Mouse (Mus musculus): ENCODE results near the gene Tmem145.
A peak's percentile ranks its signal among the peaks of the same experiment; 100 is the strongest.
"Not testable (repeated sequence)": the region's sequence is repeated elsewhere in the genome, so short reads cannot be mapped to it uniquely, and the experiment has no call there.

Gene Tmem145

DNA sequence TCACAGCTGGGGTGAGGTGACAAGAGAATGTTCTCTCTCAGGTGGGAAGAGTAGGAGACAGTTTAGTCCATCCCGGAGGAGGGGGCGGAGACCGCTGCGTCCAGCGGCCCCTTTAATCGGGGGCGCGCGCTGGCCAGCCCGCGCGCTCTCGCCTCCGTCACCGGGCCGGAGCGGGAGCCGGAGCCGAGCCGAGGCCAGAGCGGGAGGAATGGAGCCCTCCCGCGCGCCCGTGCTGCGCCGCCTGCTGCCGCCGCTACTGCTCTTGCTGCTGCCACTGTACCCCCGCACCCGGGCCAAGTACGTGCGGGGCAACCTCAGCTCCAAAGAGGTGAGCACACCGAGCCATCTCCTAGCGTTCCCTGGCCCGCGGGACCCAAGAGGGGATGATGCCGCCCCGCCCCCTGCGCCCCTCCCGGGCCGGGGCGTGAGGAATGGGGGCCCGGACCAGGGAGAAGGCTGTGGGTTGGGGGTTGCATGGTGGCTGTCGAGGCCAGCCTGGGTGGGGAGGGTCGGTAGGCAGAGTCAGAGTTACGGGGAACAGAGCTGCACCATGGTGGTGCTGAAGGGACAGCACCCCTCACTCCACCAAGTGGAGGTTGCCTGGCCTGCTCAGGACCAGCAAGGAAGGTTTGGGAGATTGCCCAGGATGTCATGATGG is at the start of gene Tmem145:
Tmem145 (plus strand) TSS at position 151 of the 658 bp plus-strand sequence.
- DNase-seq: peak; percentile 49

GRCm38 (mm10) chr7:25261896-25262295 is 44.0 kb upstream of the Tmem145 start:
- no peak for DNase-seq

DNA sequence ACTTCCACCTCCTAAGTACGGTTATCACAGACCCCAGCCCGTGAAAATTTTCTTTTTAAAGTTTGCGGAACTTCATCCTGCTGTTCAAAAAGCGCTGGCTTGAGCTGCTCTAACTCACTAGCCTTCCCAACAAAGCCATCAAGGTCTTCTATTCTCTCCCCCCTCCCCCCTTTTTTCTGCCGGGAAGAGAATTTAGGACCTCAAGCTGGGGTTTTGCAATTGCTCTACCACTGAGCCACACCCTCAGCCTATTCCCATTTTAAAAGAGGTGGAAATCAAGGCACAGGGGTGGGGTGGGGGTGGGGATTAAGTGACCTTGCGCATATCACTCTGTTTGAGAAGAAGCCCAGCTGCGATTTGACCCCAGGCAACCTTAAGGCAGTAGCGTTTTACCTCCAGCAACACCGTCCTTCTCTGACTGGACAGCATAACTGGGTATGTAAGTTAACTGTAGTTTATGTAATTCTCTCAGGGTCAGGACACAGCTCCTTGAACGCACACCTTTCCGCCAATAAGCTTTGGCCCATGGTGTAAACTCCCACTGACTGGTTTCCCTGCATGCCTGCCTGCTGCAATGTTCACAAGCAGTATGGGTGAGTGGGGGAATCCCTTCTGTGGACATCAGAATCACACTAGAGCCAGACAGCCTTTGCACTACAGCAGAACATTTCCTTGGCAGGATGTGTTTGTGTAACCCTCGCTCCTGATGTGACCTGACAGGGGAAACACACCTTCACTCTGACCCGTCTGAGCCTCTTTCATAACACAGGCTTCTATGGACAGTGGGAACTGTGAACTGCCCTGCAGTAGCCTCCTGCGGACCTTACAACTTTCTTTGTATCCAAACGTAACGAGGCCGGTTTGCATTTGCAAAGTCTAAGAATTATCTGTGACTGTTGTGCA is 41.7 kb upstream of the Tmem145 start:
- DNase-seq: no peak

DNA sequence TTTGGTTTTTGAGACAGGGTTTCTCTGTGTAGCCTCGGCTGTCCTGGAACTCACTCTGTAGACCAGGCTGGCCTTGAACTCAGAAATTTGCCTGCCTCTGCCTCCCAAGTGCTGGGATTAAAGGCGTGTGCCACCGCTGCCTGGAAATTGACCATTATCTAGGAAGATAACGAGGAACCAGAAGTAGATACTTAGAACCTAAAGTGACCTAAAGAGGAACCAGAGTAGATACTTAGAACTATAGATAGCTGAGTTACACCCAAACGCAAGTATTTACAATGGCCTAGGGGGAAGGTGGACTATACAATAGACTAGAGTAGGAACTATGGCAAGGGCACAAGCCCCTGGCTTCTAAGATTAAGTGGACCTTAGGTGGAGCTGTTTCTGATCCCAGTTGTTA is 40.2 kb upstream of the Tmem145 start:
- DNase-seq: not testable (repeated sequence)

GRCm38 (mm10) chr7:25266180-25266962 is 39.5 kb upstream of the Tmem145 start:
- DNase-seq: no peak

GRCm38 (mm10) chr7:25267301-25267750 is 38.6 kb upstream of the Tmem145 start, which contains the start of gene Cic:
Gene Cic (plus strand): TSS chr7:25267704.
- peak; percentile 99 for DNase-seq

- DNase-seq: peak; percentile 98
These were observed 38.0 kb upstream of the Tmem145 start for GRCm38 (mm10) chr7:25267751-25268463.

GRCm38 (mm10) chr7:25268588-25268987 is 37.3 kb upstream of the Tmem145 start:
- DNase-seq: no peak

DNA sequence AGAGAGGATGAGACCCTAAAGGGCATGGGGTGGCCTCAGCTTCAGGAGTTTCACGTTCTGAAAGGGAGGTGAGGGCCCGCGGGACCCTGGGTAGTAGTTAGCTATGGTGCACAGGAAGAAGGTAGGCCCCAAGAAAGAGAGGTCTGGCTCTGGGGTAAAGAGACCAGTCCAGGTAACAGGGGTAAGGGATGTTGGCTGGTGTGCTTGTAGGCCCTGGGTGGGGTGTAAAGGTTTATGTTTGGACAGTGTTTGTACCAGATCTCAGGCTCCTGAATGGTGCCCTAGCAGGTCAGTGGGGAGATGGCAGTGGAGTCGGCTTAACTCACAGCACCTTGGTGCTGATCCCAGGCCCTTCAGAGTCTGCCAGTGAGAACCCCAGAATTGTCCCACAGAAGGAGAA is 36.9 kb upstream of the Tmem145 start:
- DNase-seq: no peak

DNA sequence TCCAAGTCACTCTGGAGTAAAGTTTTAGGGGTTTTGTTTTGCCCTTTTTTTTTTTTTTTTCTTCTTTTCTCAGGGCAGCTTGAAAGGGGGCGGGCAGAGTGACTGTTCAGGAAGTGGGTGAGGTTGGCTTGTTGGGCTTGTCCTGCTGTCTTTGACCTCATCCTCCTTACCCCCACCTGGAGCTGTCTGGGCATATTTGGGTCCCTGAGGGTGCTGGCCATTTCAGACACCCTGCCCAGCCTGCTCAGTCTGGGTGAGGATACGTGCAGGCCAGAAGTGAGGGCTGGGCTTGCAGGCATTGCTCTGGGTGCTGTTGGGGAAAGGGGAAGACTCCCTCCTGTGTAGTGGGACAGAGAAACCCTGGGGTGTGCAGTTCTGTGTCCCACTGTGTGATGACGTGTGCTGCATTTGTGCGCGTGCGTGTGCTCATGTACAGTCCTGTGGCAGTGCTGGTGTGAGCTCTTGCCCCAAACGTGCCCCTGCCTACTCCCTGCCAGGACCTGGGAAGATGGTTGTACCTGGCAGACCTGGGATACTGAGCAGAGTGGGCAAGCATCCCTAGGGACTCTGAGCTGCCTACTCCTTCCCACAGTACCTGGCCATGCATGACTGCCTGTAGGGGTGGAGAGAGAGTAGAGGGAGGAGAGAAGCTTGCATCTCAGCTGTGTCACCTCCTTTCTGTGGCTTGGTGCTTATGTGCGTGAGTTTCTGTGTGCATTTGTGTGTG is 36.2 kb upstream of the Tmem145 start:
- DNase-seq: no peak

DNA sequence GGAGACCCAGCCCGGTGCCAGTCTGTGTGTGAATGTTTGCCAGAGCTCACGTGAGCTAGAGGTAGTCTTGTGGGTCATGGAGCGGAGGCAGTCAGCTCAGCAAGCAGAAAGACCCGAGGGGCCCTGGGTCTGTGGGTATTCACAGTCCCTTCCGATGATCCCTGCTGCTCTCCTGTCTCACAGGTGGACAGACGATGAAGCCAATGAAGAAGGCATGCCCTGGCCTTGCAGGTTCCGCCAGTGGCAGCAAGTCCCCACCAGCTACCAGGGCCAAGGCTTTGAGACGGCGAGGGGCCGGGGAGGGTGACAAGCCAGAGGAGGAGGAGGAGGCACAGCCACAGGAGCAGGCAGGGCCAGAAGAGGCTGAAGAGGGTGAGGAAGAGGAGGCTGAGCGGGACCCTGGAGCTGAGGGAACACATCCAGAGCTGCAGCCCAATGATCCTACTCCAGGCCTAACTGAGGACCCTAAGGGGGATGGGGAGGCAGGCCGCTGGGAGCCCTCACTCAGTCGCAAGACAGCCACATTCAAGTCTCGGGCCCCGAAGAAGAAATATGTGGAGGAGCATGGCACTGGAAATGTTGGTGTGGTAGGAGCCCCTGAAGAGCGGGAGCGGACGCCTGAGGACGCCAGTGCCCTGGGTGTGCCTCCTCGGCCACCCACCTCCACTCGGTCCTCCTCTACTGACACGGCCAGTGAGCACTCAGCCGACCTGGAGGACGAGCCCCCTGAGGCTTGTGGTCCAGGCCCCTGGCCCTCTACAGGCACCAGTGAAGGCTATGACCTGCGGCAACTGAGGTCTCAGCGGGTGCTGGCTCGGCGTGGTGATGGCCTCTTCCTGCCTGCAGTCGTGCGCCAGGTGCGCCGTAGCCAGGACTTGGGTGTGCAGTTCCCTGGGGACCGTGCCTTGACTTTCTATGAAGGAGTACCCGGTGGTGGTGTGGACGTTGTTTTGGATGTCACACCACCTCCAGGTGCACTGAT is 35.0 kb upstream of the Tmem145 start:
- DNase-seq: no peak

DNA sequence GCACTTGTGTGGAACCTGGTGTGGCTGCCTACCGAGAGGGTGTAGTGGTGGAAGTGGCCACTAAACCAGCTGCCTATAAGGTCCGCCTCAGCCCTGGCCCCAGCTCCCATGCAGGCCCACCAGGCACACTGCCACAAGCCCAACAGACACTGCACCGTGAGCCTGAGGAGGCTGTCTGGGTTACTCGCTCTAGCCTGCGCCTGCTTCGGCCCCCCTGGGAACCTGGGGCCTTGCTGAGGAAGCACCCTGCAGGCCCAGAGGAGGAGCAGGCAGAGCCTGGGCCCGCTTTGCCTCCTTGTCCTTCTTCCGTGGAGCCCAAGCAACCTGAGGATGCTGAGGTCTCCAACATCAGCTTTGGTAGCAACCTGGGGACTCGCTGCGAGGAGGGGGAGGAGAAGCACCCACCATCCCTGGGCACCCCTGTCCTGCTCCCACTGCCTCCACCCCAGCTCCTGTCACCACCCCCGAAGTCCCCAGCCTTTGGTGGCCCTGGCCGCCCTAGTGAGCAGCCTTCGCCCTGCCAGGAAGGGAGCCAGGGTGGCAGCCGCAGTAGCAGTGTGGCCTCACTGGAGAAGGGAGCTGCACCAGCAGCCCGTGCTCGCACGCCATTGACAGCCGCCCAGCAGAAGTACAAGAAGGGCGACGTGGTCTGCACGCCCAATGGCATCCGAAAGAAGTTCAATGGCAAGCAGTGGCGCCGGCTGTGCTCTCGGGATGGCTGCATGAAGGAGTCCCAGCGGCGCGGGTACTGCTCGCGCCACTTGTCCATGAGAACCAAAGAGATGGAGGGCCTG is 34.1 kb upstream of the Tmem145 start:
- no peak for DNase-seq

GRCm38 (mm10) chr7:25272445-25273258 is 33.3 kb upstream of the Tmem145 start:
- no peak for DNase-seq

DNA sequence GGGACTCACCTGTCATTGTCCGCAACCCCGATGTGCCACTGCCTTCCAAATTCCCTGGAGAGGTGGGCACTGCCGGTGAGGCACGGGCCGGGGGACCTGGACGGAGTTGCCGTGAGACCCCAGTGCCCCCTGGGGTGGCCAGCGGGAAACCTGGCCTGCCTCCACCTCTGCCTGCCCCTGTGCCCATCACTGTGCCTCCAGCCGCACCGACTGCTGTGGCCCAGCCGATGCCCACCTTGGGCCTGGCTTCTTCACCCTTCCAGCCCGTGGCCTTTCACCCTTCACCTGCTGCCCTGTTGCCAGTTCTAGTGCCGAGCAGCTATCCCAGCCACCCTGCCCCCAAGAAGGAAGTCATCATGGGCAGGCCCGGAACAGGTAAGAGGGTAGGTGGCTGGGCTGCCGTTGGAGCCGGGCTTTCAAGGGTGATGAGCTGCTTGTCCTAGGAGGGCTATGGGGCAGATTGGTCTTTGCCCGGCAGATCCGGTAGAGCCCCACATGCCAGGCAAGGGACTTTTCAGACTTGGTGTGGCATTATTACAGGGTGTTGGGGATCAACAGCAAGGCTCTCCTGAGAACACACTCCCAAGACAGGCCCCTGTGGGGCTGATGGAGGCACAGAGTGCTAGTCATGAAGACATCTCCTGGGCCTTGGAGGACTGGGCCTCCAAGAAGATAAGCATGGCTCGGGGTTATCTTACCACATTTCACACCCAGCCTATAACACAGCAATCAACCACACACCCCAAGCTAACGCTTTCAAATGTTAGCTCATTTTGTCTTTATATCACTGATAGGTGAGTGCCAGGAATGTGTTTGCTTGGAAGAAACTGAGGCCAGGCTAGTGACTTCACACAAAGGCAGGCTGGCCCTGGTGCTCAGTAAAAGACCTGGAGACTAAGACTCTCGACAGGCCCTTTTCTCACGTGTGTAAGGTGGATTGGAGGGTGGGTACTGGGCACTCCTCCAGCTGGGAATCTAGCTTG is 32.4 kb upstream of the Tmem145 start:
- no peak for DNase-seq

GRCm38 (mm10) chr7:25274571-25274970 is 31.3 kb upstream of the Tmem145 start:
- no peak for DNase-seq

GRCm38 (mm10) chr7:25274996-25275395 is 30.9 kb upstream of the Tmem145 start:
- DNase-seq: no peak

- DNase-seq: no peak
These were observed 30.2 kb upstream of the Tmem145 start for GRCm38 (mm10) chr7:25275555-25276298.
